Mouse (Mus musculus): ENCODE measurements at regions not wholly inside any gene's neighbourhood (a gene's known extent, or its start where the extent isn't known, plus 50 kb on each side); places are given as distances from the start of the nearest gene placed in this dataset.

GRCm38 (mm10) chr4:17160500-17160899, 2444.8 kb upstream of the Gm12353 start:
- DNase-seq (ENCODE audit: low spot score), result no peak

DNA sequence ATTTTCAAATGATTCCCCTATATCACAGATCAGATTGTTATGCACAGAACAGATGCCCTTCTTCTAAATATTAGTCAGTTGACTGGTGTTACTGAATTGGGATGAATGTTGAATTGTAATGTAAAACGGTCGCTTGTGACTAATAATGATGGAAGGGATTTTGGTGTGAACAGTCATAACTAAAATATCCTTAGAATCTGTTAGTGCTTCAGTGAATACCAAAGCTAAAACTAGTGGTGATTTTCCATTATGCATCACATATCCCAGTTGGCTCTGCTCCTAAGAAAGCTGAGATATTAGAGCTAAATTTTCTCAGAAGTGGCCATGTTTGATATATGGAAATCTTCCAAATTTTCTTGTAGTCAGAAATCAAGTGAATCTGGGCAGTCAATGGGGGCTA, 2441.7 kb upstream of the Gm12353 start:
- DNase-seq (ENCODE audit: low spot score), result no peak

- DNase-seq (ENCODE audit: low spot score), result no peak
These were observed 2396.5 kb upstream of the Gm12353 start for GRCm38 (mm10) chr4:17208746-17209145.

DNA sequence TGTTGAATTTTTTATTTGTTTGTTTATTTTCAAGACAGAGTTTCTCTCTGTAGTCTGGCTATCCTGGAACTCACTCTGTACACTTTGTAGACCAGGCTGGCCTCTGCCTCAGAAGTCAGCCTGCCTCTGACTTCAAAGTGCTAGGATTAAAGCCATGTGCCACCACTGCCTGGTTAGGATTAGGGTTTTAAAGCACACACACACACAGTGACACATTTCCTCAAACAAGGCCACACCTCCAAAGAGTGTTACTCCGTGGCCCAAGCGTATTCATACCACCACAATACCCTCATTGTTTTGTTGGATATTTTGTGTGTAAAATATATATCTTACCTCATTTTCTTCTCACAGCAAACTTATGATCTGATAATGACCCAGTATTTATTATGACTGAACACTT, 2365.4 kb upstream of the Gm12353 start:
- peak; percentile 5 for DNase-seq (ENCODE audit: low spot score)

GRCm38 (mm10) chr4:17240314-17240713, 2364.9 kb upstream of the Gm12353 start:
- no peak for DNase-seq (ENCODE audit: low spot score)

GRCm38 (mm10) chr4:17259143-17259542, 2346.1 kb upstream of the Gm12353 start:
- no peak for DNase-seq (ENCODE audit: low spot score)

- DNase-seq (ENCODE audit: low spot score), result no peak
These were observed 2343.5 kb upstream of the Gm12353 start for GRCm38 (mm10) chr4:17261704-17262103.

GRCm38 (mm10) chr4:17299131-17299530, 2306.1 kb upstream of the Gm12353 start:
- DNase-seq (ENCODE audit: low spot score), result no peak

GRCm38 (mm10) chr4:17319061-17319460, 2286.2 kb upstream of the Gm12353 start:
- DNase-seq (ENCODE audit: low spot score), result no peak

DNA sequence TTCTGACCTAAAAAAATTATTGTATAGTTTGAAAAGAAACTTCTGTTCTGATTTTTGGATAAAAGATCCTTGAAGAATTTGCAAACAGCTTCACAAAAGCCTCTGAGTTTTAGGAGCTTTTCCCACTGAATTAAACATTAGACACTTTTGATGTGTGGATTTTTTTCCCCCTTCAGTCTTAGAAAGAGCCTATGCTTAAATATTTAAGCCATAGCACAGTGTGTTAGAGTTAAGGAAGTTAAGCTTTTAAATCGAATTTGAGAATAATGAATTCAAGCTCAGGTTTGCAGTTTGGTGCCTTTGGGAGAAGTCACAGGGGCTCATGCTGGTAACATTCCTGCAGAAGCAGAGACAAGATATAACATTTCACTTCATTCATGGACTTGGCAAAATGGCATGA, 2257.2 kb upstream of the Gm12353 start:
- DNase-seq (ENCODE audit: low spot score), result no peak

DNA sequence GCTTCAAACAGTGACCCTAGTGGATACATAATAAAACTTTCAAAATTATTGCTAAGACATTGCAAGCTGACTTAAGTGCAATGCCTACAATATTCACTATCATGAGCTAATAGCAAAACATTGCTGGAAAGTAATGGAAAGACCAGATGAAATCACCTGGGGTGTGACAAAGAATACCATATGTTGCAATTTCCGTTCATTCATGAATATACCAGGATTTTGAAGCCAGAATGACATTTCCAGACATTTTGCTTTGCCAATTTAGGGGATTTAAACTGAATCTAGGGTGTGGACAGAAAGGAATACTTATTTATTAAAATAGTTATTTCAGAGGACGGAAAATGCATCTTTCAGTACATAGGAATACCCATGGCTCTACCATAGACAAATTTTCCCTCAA, 2244.5 kb upstream of the Gm12353 start:
- DNase-seq (ENCODE audit: low spot score), result no peak
